Mouse (Mus musculus) olfactory bulb, adult 2 months (tissue): ENCODE data around the gene Zbtb38. TPM values are rescaled to one million over a fixed set of nuclear protein-coding genes. Genes with fewer than 3 reads are reported as not detected.
"Not testable (repeated sequence)": the region's sequence is repeated elsewhere in the genome, so short reads cannot be mapped to it uniquely, and the experiment has no call there.

Source experiments
- H3K27ac ChIP-seq: fragments of 200-500 bp; 2 replicates; pipeline ENCODE4 v1.5.1; 2012; ENCODE audit warnings: low read depth, low read length; ENCODE audit not compliant: insufficient read depth
- H3K4me1 ChIP-seq: fragments of 200-500 bp; 2 replicates; pipeline ENCODE4 v1.6.1; 2012; ENCODE audit warnings: low read length; ENCODE audit not compliant: control insufficient read depth, insufficient read depth
- H3K4me3 ChIP-seq: fragments of 200-500 bp; 2 replicates; pipeline ENCODE4 v1.5.1; 2012; ENCODE audit warnings: mild to moderate bottlenecking, low read depth, low read length, moderate library complexity; ENCODE audit not compliant: insufficient read depth
- CTCF ChIP-seq: fragments of 200-500 bp; IDR thresholded peaks from 2 replicates; pipeline ENCODE4 v1.5.1; 2012; ENCODE audit warnings: low read depth, mild to moderate bottlenecking, low read length, moderate library complexity; ENCODE audit not compliant: insufficient read depth
- POLR2A ChIP-seq: fragments of 200-500 bp; IDR thresholded peaks from 2 replicates; pipeline ENCODE4 v1.6.1; 2012; ENCODE audit warnings: mild to moderate bottlenecking, low read depth, low read length, moderate library complexity; ENCODE audit not compliant: insufficient read depth
- WGBS: fragments of 180-500 bp; shearing (Covaris S2); methylation state at CpG from one replicate; pipeline ENCODE4 v1.1.7; 2018; 5-methylcytosine and 5-hydroxymethylcytosine counted together
- polyA plus RNA-seq: library from polyadenylated mRNA; stranded (reverse); fragments of >200 nt; gene quantifications from 2 replicates; pipeline ENCODE4 v1.2.4, GENCODE M21; 2012; ENCODE audit warnings: low replicate concordance; ENCODE audit not compliant: missing spikeins, insufficient read depth, insufficient read length

Zbtb38 gene
- polyA plus RNA-seq, 1 experiment, result 74.3 TPM

DNA sequence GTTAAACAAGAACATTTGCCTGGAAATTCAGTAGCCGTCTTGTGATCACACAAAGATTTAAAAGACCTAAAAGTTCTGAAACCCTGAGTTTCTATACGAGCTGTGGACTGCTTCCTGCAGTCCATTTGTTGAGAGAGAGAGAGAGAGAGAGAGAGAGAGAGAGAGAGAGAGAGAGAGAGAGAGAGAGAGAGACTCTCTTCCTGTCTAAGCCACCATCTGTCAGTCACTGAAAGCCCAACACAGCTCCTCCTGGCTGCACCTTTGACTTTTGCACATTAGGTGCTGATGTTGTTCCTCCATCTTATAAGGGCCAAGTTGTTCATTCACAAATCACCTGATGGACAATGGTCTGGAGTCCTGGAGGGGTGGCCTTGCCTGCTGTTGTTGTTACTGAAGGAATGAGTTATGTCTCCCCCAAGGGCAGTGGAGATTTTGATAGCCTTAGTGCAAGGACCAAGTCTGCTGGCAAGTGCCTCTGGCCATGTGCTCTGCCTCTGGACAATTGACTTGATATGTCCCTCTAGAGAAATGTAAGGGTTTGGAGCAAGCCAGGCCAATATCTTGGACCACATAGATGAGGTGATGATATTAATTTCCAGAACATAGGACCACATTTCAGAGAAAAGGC, 105.8 kb downstream of the Zbtb38 start:
- TF ChIP-seq CTCF (no peak), POLR2A (no peak)
- peaks cover 15% of the 10 kb centered on the region for H3K4me1 ChIP-seq
- 86% methylated on average over 2 of the region's 2 CpGs for WGBS
- H3K27ac ChIP-seq, result no peak overlapping the region
- no peak overlapping the region for H3K4me3 ChIP-seq

DNA sequence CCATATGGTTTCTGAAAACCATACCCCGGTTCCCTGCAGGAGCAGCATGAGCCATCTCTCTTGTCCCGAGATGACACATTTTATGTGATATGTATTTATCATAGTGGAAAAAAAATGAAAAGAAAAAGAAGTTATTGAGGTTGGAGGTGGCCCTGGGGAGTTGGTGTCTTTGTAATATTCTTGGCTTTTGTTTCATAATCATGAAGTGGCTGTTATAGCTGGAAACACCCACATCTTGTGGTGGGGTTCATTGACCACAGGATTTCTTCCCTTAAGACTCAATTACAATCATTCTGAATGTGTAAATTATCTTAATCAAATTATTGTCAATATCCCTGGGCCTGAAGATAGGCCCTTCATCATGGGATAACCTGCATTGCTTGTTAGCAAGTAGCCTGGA, 107.8 kb downstream of the Zbtb38 start:
- peaks cover 7% of the 10 kb centered on the region for H3K4me1 ChIP-seq
- no peak overlapping the region for H3K4me3 ChIP-seq
- no peak for TF ChIP-seq CTCF
- TF ChIP-seq POLR2A, result no peak
- no peak overlapping the region for H3K27ac ChIP-seq
- 87% methylated on average over 2 of the region's 2 CpGs for WGBS

DNA sequence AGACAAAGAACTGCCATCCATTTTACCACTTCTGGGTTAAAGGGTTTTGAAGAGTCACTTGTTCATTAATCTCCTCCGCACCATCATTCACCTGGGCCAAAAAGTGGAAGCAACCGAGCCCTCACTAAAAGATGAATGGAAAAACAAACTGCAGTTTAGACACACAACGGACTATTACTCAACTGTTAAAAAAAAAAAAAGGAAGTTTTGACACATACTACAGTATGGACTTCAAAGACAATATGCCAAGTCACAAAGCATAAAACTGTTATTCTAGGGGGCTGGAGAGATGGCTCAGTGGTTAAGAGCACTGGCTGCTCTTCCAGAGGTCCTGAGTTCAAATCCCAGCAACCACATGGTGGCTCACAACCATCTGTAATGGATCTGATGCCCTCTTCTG, 108.6 kb downstream of the Zbtb38 start:
- not testable (repeated sequence) for H3K4me3 ChIP-seq, H3K27ac ChIP-seq, H3K4me1 ChIP-seq
- WGBS, result 91% methylated on average over 3 of the region's 3 CpGs

DNA sequence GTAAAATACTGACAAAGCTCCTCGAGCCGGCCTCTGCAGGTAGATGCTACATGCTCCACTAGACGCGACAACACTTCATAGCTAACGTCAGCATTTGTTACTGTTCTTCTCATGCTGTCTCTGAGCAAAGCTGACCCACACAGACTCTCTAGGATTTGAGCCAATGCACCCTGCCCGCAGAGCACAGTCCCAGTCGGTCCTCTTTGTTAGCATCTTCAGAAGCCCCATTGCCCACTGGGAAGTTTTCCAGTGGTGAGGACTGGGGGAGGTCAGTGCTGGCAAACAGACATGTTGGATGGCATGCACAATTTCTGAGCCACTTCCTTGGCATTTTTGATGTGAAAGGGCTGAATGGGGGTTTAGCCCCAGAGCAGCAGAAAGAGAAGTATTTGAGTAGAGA, 113.2 kb downstream of the Zbtb38 start:
- WGBS, result 71% methylated on average over 7 of the region's 7 CpGs
- Histone ChIP-seq H3K4me1 (peaks cover 11% of the 10 kb centered on the region; the same call in 1 of the 2 replicates), H3K4me3 (no peak overlapping the region), H3K27ac (no peak overlapping the region)
- TF ChIP-seq POLR2A, result no peak
- no peak for TF ChIP-seq CTCF

DNA sequence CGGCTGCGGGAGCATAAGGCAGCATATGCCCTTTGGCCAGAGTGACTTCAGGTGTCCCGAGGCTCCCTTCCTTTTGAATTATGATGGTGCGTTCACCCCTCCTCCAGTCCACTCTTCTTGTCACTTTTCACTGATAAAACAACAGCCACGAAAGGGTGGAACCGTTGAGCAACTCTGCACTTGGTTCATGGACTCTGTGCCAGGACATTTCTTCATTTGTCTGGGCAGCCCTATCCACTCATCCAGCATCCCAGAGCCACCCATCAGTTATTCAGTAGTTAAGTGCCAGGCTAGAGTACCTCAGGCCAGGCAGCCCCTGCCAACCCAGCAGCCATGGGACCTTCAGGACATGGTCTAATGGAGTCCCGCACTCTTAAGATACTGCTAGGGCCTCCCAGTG, 114.1 kb downstream of the Zbtb38 start:
- Histone ChIP-seq H3K27ac (no peak overlapping the region), H3K4me3 (no peak overlapping the region), H3K4me1 (peaks cover 13% of the 10 kb centered on the region; the same call in 1 of the 2 replicates)
- 92% methylated on average over 7 of the region's 7 CpGs for WGBS
- TF ChIP-seq CTCF (no peak), POLR2A (no peak)

DNA sequence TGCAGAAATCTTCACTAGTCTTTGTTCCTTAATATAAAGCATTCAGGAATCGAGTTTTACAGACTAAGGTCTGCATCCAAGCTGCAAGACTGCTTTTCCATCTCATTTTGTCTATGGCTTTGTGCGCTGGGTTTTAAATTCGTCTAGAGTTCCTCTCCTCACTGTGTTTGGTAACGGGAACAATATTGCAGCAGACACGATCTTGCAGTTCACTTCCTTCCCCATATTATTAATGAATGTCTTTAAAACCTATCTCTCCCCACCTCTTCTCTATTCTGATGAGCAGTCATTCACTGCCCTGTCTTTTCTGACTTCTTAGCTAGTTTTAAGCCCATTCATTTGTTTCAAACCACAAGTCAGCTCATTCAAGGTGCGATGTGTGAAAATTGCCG, 115.5 kb downstream of the Zbtb38 start:
- peaks cover 18% of the 10 kb centered on the region for H3K4me1 ChIP-seq
- H3K4me3 ChIP-seq, result no peak overlapping the region
- TF ChIP-seq CTCF (no peak), POLR2A (no peak)
- WGBS, result 73% methylated on average over 7 of the region's 7 CpGs
- no peak overlapping the region for H3K27ac ChIP-seq

DNA sequence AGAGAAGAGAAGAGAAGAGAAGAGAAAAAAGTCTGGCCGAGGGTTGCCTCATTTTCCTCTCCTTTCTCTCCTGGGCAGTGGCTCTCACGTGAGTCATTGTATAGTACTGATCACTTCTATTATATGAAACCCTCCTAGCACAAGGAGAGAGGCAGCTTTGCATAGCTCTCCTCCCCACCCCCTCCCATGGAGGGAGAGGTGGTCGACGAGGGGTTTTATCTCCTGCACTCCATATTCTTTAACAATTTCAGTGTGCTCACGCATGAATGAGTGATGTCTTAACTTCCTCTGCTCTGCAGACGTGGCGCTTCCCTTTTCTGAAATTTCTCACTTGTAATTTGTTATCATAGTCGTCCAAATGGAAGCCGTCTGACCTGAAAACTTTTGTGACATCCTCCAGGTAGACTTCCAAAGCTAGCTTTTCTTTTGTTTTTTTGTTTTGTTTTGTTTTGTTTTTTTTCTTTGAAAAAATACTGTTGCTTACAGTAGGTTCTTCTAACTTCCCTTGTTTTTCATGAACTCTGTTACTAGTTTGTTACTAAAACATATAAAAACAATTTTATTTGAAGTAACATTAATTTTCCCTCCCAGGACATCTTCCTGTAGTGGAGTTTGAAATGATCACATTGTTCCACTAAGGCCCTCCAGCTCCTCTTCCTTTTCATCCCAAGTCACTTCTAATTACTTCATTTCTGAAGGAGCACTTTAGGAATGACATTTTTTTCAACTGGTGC, 116.0 kb downstream of the Zbtb38 start:
- H3K27ac ChIP-seq, result no peak overlapping the region
- WGBS, result 75% methylated on average over 9 of the region's 9 CpGs
- TF ChIP-seq POLR2A, result no peak
- TF ChIP-seq CTCF, result no peak
- no peak overlapping the region for H3K4me3 ChIP-seq
- peaks cover 21% of the 10 kb centered on the region for H3K4me1 ChIP-seq

DNA sequence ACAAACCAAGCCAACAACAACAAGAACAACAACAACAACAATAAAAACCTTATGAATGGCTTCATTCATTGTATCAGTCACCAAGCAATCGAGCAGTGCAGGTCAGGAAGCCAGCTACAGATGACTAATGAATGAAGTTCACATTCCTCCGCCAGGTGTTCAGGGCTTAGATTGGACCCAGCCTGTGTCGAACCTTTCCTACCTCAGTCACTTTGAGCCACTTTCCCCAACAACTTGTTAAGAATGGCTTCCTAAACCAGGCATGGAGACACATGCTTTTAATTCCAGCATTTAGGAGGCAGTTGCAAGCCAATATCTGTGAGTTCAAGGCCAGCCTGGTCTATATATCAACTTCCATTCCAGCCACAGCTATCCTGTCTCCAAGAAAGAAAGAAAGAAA, 116.7 kb downstream of the Zbtb38 start:
- TF ChIP-seq CTCF (no peak), POLR2A (no peak)
- no peak overlapping the region for H3K27ac ChIP-seq
- peaks cover 22% of the 10 kb centered on the region for H3K4me1 ChIP-seq
- 82% methylated on average over 3 of the region's 3 CpGs for WGBS
- no peak overlapping the region for H3K4me3 ChIP-seq

DNA sequence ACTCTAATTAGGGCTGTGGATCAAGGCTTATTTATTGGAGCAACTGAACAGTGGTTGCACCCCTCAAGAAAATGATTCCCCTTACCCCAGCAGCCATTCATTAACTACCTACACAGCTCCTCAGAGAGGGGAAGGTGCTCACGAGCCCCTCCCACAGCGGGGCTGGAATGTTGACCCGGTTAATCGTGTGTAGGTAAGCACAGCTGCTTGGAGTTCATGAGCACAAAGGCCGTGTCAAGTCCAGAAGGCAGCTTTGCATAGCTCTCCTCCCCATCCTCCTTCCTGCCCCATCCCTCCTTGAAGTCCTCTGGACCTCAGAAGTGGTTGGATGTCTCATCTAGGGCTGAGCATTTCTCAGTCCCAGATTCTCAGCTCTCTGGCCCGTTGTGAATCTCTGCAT, 117.5 kb downstream of the Zbtb38 start:
- 60% methylated on average over 6 of the region's 6 CpGs for WGBS
- peaks cover 21% of the 10 kb centered on the region for H3K4me1 ChIP-seq
- TF ChIP-seq CTCF, result no peak
- no peak for TF ChIP-seq POLR2A
- H3K27ac ChIP-seq, result no peak overlapping the region
- H3K4me3 ChIP-seq, result no peak overlapping the region
